Mouse (Mus musculus): ENCODE data around the gene Dnajc10.

DNA sequence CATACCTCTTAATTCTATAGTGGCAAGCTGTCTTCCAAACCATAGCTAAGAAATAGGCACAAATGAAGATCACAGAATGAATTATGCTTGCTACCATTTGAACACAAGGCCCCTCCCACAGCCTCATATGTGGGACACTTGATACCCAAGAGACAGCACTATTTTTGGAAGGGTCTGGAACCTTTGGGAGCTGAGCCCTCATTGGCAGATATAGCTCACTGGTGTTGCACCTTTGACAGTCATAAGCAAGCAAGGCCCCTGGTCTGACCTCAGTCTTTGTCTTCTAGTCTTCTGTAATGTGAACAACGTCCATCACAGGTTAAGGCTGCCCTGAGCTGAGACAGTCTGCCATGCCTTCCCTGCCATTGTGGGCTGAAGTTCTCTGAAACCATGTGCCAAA lies 43.8 kb upstream of the Dnajc10 start:
- no peak for TF ChIP-seq CTCF (IDR thresholded peaks at IDR 0.05; ENCODE audit: borderline replicate concordance, insufficient read depth, low read length)
- TF ChIP-seq POLR2A (IDR thresholded peaks at IDR 0.05; ENCODE audit: low read depth, low read length): no peak

All from embryonic fibroblast, embryonic 13.5 days (primary cell).